Mouse (Mus musculus): ENCODE measurements around the gene Crtc2.

The Crtc2 gene

DNA sequence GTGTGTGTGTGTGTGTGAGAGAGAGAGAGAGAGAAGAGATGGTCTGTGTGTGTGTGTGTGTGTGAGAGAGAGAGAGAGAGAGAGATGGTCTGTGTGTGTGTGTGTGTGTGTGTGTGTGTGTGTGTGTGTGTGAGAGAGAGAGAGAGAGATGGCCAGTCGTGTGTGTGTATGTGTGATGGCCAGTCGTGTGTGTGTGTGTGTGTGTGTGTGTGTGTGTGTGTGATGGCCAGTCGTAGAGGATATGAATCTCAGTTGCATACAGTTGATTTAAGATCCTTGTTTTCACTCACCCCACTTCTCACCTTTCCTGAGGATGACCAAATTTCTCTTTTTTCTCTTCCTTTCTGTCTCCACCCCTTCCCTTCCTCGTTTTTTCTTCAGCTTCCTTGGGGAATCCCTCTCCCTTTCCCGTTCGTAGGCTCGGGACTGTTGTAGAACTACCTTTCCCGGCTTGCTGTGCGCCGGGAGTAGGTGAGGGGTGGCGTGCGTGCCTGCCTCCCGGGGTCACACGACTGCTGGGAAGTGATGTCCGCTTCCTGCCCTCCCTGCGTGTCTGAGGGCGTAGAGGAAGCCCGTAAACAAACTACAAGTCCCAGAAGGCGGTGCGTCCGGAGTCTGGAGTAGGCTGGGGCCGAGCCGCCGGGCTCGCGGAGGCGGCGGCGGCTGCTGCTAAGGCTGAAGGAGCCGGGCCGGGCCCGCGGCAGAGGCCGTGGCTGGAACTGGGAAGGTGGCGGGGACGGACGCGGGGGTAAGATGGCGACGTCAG lies at the start of gene Crtc2:
TSS of gene Crtc2 (plus strand) at position 511 of the 766 bp plus-strand sequence.
- DNase-seq (ENCODE audit: low read depth) = peak; percentile 97

DNA sequence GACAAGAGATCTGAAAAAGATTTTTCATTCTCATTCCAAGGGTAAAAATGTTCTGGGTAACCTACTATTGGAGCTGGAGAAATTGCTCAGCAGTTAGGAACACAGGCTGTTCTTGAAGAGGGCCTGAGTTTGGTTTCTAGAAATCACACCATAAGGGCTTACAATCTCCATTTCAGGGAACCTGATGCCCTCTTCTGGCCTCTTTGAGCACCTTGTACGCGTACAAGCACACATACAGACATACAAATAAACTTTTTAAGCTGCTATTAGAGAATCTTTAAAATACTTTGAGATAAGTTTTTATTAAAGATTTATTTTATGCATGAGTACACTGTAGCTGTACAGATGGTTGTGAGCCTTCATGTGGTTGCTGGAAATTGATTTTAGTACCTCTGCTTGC lies 49.4 kb upstream of the Crtc2 start:
- no peak for DNase-seq (ENCODE audit: low read depth)

DNA sequence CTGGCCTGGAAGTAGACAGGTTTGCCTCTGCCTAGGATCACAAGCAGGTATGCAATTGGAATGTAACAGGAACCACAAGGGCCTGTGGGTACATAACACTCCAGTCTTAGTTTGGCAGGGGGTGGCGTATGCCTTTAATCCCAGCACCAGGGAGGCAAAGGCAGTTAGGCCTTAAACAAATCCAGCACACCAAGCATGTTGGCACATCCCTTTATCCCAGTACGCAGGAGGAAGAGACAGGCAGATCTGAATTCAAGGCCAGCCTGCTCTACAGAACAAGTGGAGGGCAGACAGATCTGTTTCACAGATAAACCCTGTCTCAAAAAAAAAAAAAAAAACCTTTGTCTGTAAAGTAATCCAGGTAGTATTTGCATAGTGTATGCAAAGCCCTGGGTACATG lies 45.3 kb upstream of the Crtc2 start:
- DNase-seq (ENCODE audit: low read depth) = no peak

DNA sequence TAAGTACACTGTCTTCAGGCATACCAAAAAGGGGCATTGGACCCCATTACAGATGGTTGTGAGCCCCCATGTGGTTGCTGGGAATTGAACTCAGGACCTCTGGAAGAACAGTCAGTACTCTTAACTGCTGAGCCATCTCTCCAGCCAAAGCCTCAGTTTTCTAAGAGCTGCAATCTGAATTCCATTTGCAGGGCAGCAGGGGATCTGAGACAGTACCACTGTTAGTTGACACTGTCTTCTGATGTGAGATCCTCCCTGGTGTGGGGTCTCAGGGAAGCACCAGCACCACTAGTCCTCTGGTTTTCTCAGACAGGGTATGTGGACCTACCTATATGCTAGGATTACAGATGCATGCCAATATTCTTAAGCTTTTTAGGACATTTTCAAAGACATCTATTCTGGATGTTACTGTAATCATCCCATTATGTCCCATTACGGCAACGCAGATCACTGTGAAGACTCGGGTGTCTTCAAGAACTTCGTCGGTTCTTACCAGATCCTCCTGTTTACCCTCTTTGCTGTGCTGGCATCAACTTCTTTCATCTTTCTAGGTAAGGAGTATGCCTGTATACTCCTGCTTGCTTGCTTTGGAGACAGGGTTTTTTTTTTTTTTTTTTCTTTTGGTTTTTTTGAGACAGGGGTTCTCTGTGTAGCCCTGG lies 43.9 kb upstream of the Crtc2 start:
- no peak for DNase-seq (ENCODE audit: low read depth)

DNA sequence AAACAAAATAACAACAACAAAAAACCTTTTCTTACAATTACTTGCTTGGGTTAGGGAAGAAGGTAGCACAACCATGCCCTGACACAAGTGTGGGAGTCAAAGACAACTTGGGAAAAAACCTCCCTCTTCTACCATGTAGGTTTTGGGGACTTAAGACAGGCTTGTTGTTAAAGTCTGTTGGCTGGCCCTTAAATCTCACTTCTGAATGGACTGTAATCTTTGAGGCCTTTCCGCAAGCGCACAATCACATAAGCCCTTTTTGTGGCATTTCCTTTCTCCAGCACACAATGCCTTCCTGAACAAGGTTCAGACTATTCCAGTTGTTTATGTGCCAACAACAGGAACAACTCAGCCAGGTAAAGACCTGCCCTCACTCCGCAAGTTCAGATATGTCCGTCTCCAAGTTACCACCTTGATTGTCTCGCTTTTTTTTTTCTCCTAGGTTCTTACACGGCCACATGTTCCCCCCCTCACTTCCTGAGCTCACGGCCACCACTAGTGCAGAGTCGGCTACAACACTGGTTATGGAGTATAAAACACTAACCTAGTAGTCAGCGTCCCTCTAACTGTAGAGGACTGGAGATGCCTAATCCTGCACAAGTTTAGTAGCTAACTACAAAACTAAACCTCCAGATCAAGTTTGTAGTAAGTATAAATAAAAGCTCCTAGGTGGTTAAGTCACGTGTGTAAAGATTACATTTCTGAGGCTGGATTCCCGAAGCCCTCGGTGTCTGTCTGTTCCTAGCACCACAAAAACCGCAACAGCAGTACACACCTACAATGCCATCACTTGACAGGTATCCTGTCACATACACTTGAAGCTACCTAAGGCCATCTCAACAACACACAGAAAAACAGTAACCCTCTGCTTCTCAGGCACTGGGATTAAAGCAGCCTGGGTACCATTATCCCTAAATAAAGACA lies 42.2 kb upstream of the Crtc2 start:
- DNase-seq (ENCODE audit: low read depth) = no peak

GRCm38 (mm10) chr3:90212723-90213122 lies 41.2 kb upstream of the Crtc2 start:
- DNase-seq (ENCODE audit: low read depth) = no peak

DNA sequence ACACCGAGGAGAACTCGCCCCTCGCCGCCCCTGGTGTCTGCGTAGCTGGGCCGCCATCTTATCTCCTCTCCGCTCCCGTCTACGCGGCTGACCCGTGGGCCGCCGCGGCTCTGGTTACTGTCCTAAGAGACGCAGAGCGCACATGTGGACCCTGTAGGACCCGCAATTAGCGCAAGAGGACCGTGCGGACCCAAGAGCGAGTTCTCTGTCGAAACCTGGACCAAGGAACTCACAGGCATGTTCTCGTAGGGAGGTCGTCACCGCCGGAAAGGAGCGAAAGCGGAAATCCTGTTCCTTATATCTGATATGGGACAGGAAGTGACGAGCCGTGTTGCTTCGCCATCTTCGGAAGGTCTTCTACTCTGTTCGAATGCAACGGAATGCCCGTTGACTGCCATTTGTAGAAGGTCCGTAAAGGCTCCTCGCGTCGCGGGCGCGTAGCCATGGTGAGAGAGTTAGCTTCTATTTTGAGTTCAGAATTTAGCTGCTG lies 40.5 kb upstream of the Crtc2 start, which contains the start of the genes Rps27 and Rab13:
TSS of gene Rps27 (minus strand) at position 275 of the 490 bp plus-strand sequence.
TSS of gene Rab13 (plus strand) at position 319 of the 490 bp plus-strand sequence.
- DNase-seq (ENCODE audit: low read depth) = peak; percentile 97

GRCm38 (mm10) chr3:90213956-90214684 lies 39.8 kb upstream of the Crtc2 start:
- no peak for DNase-seq (ENCODE audit: low read depth)

- DNase-seq (ENCODE audit: low read depth) = peak; percentile 54
These were observed 38.1 kb upstream of the Crtc2 start for GRCm38 (mm10) chr3:90215825-90216380.

GRCm38 (mm10) chr3:90220088-90220487 lies 33.9 kb upstream of the Crtc2 start:
- DNase-seq (ENCODE audit: low read depth) = peak; percentile 85

DNA sequence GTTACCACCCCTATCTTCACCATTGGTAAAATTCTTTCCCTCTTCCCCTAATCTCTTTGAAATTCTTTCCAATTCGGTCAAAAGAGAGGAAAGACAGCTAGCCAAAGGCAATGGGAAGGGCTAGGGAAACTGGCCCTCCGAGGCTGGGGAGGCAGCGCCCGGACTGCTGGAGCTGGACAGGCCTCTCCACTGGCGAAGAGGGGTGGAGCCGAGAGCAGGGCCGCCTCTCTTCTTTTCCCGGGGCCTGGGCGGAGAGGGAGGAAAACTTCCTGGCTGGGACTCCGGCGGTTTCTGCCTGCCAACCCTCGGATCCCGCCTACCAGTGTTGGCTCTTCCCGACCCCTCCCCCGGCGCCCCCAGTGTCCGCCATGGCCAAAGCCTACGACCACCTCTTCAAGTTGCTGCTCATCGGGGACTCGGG lies 33.4 kb upstream of the Crtc2 start:
- DNase-seq (ENCODE audit: low read depth) = peak; percentile 89

- DNase-seq (ENCODE audit: low read depth) = no peak
These were observed 32.8 kb upstream of the Crtc2 start for GRCm38 (mm10) chr3:90221123-90221522.

- no peak for DNase-seq (ENCODE audit: low read depth)
These were observed 31.5 kb upstream of the Crtc2 start for GRCm38 (mm10) chr3:90222455-90222854.

- no peak for DNase-seq (ENCODE audit: low read depth)
These were observed 31.0 kb upstream of the Crtc2 start for GRCm38 (mm10) chr3:90222941-90223340.

- no peak for DNase-seq (ENCODE audit: low read depth)
These were observed 29.6 kb upstream of the Crtc2 start for GRCm38 (mm10) chr3:90224331-90224730.

- no peak for DNase-seq (ENCODE audit: low read depth)
These were observed 22.9 kb upstream of the Crtc2 start for GRCm38 (mm10) chr3:90231075-90231474.

DNA sequence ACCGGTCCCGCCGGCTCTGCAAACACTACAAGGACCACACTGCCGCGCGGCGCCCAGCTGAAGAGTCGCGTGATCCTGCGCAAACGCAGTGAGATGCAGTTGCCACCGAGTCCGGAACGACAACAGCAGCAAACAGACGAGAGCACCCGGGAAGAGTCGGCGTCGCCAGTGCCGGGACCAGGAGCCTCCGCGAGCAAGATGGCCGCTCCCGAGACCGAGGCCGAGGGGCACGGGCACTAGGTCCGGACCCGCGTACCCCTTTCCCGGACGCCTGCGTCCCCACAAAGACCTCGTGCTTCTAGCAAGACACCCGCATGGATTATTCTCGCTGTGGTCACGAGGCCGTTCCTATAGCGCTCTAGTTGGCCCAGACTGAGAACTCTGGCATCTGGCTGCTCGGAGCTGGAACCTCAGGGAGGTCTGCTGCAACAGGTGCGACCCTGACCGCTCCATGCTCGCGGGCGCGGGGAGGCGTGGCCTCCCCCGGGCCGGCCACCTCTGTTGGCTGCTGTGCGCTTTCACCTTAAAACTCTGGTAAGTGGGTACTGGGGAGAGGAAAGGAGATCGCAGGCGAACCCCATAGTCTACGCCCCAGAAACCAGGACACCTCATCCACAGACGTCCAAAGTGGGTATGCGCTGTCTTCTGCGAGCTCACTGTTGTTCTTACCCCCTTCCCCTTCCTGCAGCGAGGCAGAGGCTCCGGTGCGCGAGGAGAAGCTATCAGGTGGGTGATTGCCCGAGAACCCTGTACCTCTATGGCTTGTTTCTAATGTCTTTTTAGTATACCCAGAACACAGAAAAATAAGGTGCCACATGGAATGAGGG lies 22.2 kb upstream of the Crtc2 start, which contains the start of gene Jtb:
TSS of gene Jtb (plus strand) at position 91 of the 827 bp plus-strand sequence.
- DNase-seq (ENCODE audit: low read depth) = peak; percentile 95

GRCm38 (mm10) chr3:90241251-90241650 lies 12.7 kb upstream of the Crtc2 start:
- DNase-seq (ENCODE audit: low read depth) = no peak

DNA sequence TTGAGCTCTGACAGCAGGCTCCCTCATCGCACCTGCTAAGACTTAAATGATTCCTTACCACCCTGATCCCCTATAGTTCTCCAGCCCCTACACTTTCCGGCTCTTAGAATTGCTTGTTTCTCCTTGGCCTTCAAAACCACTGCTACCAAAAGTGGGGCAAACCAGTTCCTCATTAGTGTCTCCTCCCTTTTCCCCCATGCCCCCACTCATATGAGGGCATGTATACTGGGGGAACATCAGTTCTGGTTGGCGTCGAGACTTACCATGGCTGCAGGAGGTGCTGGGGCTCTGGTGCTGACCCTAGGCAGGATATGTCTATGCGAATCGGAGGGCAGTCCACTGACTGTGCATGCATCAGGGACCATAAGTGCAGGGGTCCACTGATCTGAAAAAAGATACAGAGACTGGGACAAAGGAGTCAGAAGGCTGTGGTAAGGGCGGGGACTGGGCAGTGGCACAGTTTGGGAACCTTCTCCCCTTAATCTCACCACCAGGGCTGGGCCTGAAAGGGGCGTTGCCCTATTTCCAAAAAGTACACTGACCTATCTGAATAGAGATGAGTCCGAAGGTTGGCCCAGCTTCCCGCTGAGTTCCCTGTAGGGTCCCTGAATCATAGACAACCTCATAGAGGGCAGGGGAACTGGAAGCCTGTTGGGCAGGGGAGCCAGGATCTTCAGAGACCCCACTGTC lies 12.1 kb upstream of the Crtc2 start:
- DNase-seq (ENCODE audit: low read depth) = no peak
